Mouse (Mus musculus): ENCODE results near the gene Nadk. TPM values are rescaled to one million over a fixed set of nuclear protein-coding genes. Genes with fewer than 3 reads are reported as not detected.
"Not testable (repeated sequence)": the region's sequence is repeated elsewhere in the genome, so short reads cannot be mapped to it uniquely, and the experiment has no call there.

The Nadk gene
- polyA plus RNA-seq, 1 experiment from 2014 or later, result 70.9 TPM

DNA sequence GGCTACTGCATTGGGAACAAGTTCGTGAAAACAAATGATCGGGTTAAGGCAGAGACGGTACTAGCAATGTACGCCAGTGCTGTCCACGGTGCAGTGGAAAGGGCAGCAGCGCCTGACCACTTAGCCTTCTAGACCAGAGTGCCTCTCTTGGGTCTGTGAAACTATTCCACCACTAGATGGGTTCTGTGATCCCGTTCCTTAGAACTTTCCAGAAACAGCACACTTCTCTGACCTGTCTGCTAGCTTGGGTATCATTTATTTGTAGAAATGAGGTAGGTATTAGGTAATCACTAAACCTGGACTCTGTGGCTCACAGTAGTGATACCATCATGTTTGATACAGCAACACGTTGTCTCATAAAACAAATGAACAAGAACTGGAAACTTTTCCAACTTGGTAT lies 4.4 kb downstream of the Nadk start:
- TF ChIP-seq CTCF (IDR thresholded peaks at IDR 0.05) (peak; percentile 29), EP300 (IDR thresholded peaks at IDR 0.05) (no peak)
- peak overlapping the region; percentile 43; the same call in 1 of the 2 replicates for H3K27ac ChIP-seq (ENCODE audit: low read length)
- peaks cover 18% of the 10 kb centered on the region for H3K4me1 ChIP-seq (ENCODE audit: insufficient read depth, low read depth, low read length)
- ATAC-seq, result no peak
- H3K4me3 ChIP-seq (ENCODE audit: low read depth, low read length), result no peak overlapping the region
- 48% methylated on average over 8 of the region's 8 CpGs for WGBS
- H3K4me2 ChIP-seq (replicated peaks; ENCODE audit: low read depth, low read length), result no peak overlapping the region
- no peaks in the 10 kb centered on the region for H3K9me3 ChIP-seq (ENCODE audit: low read length)
- no peaks in the 10 kb centered on the region for H3K27me3 ChIP-seq (replicated peaks; ENCODE audit: insufficient read depth, low read length)
- no peak overlapping the region for H3K9ac ChIP-seq (replicated peaks; ENCODE audit: low read depth)
- H3K36me3 ChIP-seq (ENCODE audit: insufficient read depth, low read length), result no peaks in the 10 kb centered on the region
- DNase-seq (ENCODE audit: low spot score), result no peak

DNA sequence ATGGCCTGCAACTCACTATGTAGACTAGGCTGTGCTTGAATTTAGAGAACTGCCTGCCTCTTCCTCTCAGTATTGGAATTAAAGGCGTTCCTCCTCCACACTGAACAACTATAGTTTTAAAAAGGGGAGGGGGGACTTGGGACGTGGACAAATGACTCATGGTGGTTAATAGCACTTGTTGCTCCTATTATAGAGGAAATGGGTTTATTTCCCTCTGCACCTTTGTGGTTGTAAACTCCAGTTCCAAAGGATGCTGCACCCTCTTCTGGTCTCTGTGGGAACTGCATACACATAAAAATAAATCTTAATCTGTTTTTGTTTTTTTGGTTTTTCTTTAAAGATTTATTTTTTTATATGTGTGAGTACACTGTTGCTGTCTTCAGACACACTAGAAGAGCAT lies 6.0 kb downstream of the Nadk start:
- H3K4me2 ChIP-seq (replicated peaks; ENCODE audit: low read depth, low read length), result no peak overlapping the region
- H3K36me3 ChIP-seq (ENCODE audit: insufficient read depth, low read length), result no peaks in the 10 kb centered on the region
- H3K27ac ChIP-seq (ENCODE audit: low read length), result no peak overlapping the region
- ATAC-seq, result no peak
- no peak overlapping the region for H3K4me3 ChIP-seq (ENCODE audit: low read depth, low read length)
- H3K27me3 ChIP-seq (replicated peaks; ENCODE audit: insufficient read depth, low read length), result no peaks in the 10 kb centered on the region
- H3K9me3 ChIP-seq (ENCODE audit: low read length), result no peaks in the 10 kb centered on the region
- 18% methylated on average over 2 of the region's 2 CpGs for WGBS
- no peak overlapping the region for H3K9ac ChIP-seq (replicated peaks; ENCODE audit: low read depth)
- peak; percentile 82 for TF ChIP-seq CTCF (IDR thresholded peaks at IDR 0.05)
- TF ChIP-seq EP300 (IDR thresholded peaks at IDR 0.05), result 0 out of 2 replicates have a peak, but pooled peaks have one; percentile 38
- peaks cover 13% of the 10 kb centered on the region; the same call in 1 of the 2 replicates for H3K4me1 ChIP-seq (ENCODE audit: insufficient read depth, low read depth, low read length)
- peak; percentile 70 for DNase-seq (ENCODE audit: low spot score)

DNA sequence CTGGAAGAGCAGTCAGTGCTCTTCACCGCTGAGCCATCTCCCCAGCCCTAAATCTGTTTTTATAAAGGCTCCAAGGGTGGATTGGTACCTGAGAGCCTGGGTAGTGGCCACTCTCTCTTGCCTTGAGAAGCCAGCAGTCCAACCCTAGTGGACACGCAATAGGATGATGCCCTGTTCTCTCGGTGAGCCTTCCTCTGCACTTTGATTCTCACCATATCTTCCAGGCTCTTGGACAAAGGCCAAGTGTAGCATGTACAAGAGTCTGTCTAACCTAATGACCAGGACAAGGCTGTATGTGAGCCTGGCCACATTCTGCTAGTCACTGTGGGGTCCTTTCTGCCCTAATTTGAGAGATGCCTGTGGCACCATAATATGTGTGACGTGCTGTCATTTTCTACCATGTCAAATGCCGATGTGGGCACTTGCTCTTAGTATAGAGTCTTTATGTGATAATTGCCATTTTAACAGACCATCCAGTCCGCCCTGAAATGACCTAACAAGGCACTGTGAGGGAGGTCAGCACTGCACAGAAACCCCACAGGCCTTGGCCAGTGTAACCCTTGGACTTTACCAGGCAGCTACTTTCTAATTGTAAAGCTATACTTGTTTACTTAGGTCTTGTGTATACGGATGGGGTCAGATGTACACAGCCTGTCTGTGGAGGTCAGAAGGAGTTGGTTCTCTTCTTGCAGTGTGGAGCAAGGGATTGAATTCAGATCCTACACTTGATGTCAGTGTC lies 6.6 kb downstream of the Nadk start:
- DNase-seq (ENCODE audit: low spot score) (no peak), ATAC-seq (no peak)
- Histone ChIP-seq H3K36me3 (ENCODE audit: insufficient read depth, low read length) (no peaks in the 10 kb centered on the region), H3K27ac (ENCODE audit: low read length) (no peak overlapping the region), H3K9me3 (ENCODE audit: low read length) (no peaks in the 10 kb centered on the region), H3K27me3 (replicated peaks; ENCODE audit: insufficient read depth, low read length) (no peaks in the 10 kb centered on the region), H3K4me2 (replicated peaks; ENCODE audit: low read depth, low read length) (no peak overlapping the region), H3K9ac (replicated peaks; ENCODE audit: low read depth) (no peak overlapping the region), H3K4me3 (ENCODE audit: low read depth, low read length) (no peak overlapping the region), H3K4me1 (ENCODE audit: insufficient read depth, low read depth, low read length) (peaks cover 13% of the 10 kb centered on the region; the same call in 1 of the 2 replicates)
- TF ChIP-seq CTCF (IDR thresholded peaks at IDR 0.05) (no peak), EP300 (IDR thresholded peaks at IDR 0.05) (no peak)
- 90% methylated on average over 7 of the region's 7 CpGs for WGBS

DNA sequence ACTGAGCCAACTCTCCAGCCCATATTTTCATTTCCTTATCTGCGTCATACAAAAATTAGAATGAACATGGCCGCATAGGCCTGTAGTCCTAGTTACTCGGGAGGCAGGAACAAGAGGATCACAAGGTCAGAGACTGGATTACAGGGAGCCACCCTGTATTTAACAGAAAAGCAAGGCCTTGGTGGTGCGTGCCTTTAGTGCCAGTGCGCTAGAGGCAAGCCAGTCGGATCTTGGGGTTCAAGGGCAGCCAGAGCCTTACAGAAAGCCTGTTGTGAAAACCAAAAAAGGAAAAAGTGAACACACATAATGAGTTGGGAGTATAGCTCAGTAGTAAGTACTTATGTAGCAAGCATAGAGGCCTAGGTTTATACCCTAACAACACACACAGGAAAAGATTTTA lies 7.6 kb downstream of the Nadk start:
- Histone ChIP-seq H3K27me3 (replicated peaks; ENCODE audit: insufficient read depth, low read length) (no peaks in the 10 kb centered on the region), H3K4me2 (replicated peaks; ENCODE audit: low read depth, low read length) (no peak overlapping the region), H3K27ac (ENCODE audit: low read length) (no peak overlapping the region), H3K36me3 (ENCODE audit: insufficient read depth, low read length) (no peaks in the 10 kb centered on the region), H3K9me3 (ENCODE audit: low read length) (no peaks in the 10 kb centered on the region), H3K4me3 (ENCODE audit: low read depth, low read length) (no peak overlapping the region), H3K9ac (replicated peaks; ENCODE audit: low read depth) (no peak overlapping the region), H3K4me1 (ENCODE audit: insufficient read depth, low read depth, low read length) (peaks cover 9% of the 10 kb centered on the region; the same call in 1 of the 2 replicates)
- 90% methylated on average over 6 of the region's 6 CpGs for WGBS
- no peak for ATAC-seq
- DNase-seq (ENCODE audit: low spot score), result no peak
- TF ChIP-seq CTCF (IDR thresholded peaks at IDR 0.05), result no peak
- no peak for TF ChIP-seq EP300 (IDR thresholded peaks at IDR 0.05)

DNA sequence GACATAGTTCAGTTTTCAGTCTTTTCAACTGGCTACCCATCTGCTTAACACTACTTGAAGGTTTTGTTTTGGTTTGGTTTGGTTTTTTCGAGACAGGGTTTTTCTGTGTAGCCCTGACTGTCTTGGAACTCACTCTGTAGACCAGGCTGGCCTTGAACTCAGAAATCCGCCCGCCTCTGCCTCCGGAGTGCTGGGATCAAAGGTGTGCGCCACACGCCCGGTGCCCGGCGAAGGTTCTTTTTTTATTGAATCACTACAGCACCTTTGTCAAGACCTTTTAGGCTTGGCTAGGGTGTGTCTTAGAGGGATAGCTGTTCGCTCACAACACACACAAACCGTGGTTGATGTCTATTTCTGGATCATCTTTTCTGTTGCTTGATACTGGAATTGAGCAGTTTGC lies 8.1 kb downstream of the Nadk start:
- DNase-seq (ENCODE audit: low spot score); H3K4me3 ChIP-seq (ENCODE audit: low read depth, low read length); H3K9ac ChIP-seq (replicated peaks; ENCODE audit: low read depth); H3K4me2 ChIP-seq (replicated peaks; ENCODE audit: low read depth, low read length); H3K27ac ChIP-seq (ENCODE audit: low read length); H3K4me1 ChIP-seq (ENCODE audit: insufficient read depth, low read depth, low read length); H3K9me3 ChIP-seq (ENCODE audit: low read length); H3K36me3 ChIP-seq (ENCODE audit: insufficient read depth, low read length); H3K27me3 ChIP-seq (replicated peaks; ENCODE audit: insufficient read depth, low read length); ATAC-seq: not testable (repeated sequence)
- WGBS, result 92% methylated on average over 11 of the region's 11 CpGs

DNA sequence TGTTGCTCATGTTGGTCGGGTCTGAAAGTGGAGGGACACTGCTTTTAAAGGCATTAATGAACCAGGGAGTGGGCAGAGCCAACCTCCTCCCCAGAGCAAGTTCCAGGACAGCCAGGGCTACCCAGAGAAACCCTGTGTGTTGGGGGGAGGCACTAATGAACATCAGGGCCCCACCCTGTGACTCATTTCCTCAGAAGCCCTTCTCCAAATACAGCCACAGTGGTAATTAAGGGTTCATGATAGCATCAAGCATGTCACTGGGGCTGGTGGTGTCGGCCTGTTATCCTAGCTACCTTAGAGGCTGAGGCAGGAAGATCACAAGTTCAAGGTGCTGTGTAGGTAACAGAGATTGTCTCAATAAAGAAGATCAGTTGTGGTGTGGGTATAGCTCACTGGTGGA lies 9.3 kb downstream of the Nadk start:
- Histone ChIP-seq H3K27me3 (replicated peaks; ENCODE audit: insufficient read depth, low read length) (no peaks in the 10 kb centered on the region), H3K4me2 (replicated peaks; ENCODE audit: low read depth, low read length) (no peak overlapping the region), H3K9me3 (ENCODE audit: low read length) (no peaks in the 10 kb centered on the region), H3K27ac (ENCODE audit: low read length) (no peak overlapping the region), H3K4me1 (ENCODE audit: insufficient read depth, low read depth, low read length) (0 out of 2 replicates have a peak, but pooled peaks cover under 1% of the 10 kb centered on the region), H3K9ac (replicated peaks; ENCODE audit: low read depth) (no peak overlapping the region), H3K4me3 (ENCODE audit: low read depth, low read length) (no peak overlapping the region), H3K36me3 (ENCODE audit: insufficient read depth, low read length) (no peaks in the 10 kb centered on the region)
- ATAC-seq, result peak; percentile 60
- peak; percentile 48 for DNase-seq (ENCODE audit: low spot score)
- TF ChIP-seq EP300 (IDR thresholded peaks at IDR 0.05), result no peak
- TF ChIP-seq CTCF (IDR thresholded peaks at IDR 0.05), result no peak
- 60% methylated on average over 2 of the region's 2 CpGs for WGBS

Data from lung, postnatal 0 days (tissue).